Mouse (Mus musculus) C2C12 (cell line): Measurements from ENCODE around the gene Nipa1.

Experiments
- CEBPB ChIP-seq: IDR thresholded peaks from one replicate; pipeline ENCODE4 v1.6.1; 2011; ENCODE audit warnings: low read depth, mild to moderate bottlenecking, control low read depth, moderate library complexity
- CTCF ChIP-seq: IDR thresholded peaks from one replicate; pipeline ENCODE4 v1.5.1; 2011; ENCODE audit not compliant: control insufficient read depth, insufficient read depth, insufficient read length
- MAX ChIP-seq: IDR thresholded peaks from one replicate; pipeline ENCODE4 v1.6.1; 2011; ENCODE audit warnings: mild to moderate bottlenecking, control low read depth
- MYOD1 ChIP-seq: IDR thresholded peaks from one replicate; pipeline ENCODE4 v1.6.1; 2011; ENCODE audit warnings: low read depth; ENCODE audit not compliant: control insufficient read depth, insufficient read length
- MYOG ChIP-seq: IDR thresholded peaks from one replicate; pipeline ENCODE4 v1.6.1; 2011; ENCODE audit not compliant: control insufficient read depth, insufficient read length; ENCODE audit errors: extremely low read depth
- USF1 ChIP-seq: IDR thresholded peaks from one replicate; pipeline ENCODE4 v1.6.1; 2011; ENCODE audit warnings: low read depth, mild to moderate bottlenecking, control low read depth, moderate library complexity

DNA sequence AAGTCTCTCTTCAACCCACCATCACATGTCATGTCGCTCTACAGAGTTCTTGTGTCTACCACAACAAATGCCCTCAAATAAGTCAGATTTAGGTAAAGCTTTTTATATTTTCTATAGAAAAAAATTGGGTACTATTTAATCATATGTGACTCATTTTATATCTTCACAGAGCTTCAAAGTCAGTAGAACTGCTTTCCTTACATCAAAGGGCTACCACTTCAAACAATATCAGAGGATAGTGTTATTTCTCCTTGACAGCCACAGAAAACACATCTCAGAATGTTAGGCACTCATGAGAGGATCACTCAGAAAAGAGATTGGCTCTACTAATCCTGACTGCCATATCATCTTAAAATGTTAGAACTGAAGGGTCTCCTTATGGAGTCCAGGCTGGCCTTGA, 59.2 kb downstream of the Nipa1 start:
- no peak for TF ChIP-seq CTCF
- no peak for TF ChIP-seq MAX
- TF ChIP-seq USF1: no peak
- no peak for TF ChIP-seq MYOD1
- TF ChIP-seq CEBPB: no peak
- no peak for TF ChIP-seq MYOG
